Mouse (Mus musculus): ENCODE data around the gene Rnf144b. TPM values are rescaled to one million over a fixed set of nuclear protein-coding genes. Genes with fewer than 3 reads are reported as not detected.

Gene Rnf144b
- 1.6 and 2.4 TPM in 2 replicates for polyA plus RNA-seq (2012; rRNA removed)

- no peak for TF ChIP-seq POLR2A (IDR thresholded peaks at IDR 0.05; ENCODE audit: low read depth, low read length)
- TF ChIP-seq CTCF (IDR thresholded peaks at IDR 0.05; ENCODE audit: extremely low read depth, insufficient read length, insufficient replicate concordance, low read depth, low read length): no peak
- H3K36me3 ChIP-seq (ENCODE audit: control insufficient read depth, insufficient read depth, low read length): no peaks in the 10 kb centered on the region
- H3K27ac ChIP-seq (ENCODE audit: insufficient read depth, low read depth, low read length): no peak within 1 kb of the TSS
- peak within 1 kb of the TSS; percentile 54 for H3K4me3 ChIP-seq (ENCODE audit: low read depth, low read length)
- 2% methylated on average over 55 of the region's 55 CpGs for WGBS
- peaks cover 12% of the 10 kb centered on the region; the same call in 1 of the 2 replicates for H3K27me3 ChIP-seq (ENCODE audit: control insufficient read depth, insufficient read depth, low read length)
- peaks cover 7% of the 10 kb centered on the region for H3K4me1 ChIP-seq (ENCODE audit: control insufficient read depth, insufficient read depth, insufficient read length, low read length)
These were observed at the start of gene Rnf144b for GRCm38 (mm10) chr13:47122537-47123430. Gene Rnf144b (plus strand): TSS chr13:47122656.

DNA sequence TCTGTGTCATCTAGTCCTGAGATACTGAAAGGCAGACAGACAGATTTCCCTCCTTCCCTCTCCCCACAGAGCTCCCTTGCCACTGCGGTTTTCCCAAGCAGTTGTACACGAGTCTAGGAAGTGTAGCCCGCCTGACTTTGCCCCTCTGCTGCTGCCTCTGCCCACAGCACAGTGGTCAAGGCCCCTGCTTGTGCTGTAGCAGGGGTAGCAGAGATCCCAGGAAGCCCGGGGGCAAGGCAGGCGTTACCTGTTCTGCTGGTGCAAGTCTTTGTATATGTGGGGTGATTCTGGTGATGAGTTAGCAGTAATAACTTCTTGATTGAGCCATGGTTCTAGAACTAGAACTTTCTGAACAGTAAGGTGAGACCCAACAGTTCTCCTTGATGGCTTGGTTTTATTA, 46.3 kb upstream of the Rnf144b start:
- 86% methylated on average over 5 of the region's 5 CpGs for WGBS
- H3K36me3 ChIP-seq (ENCODE audit: control insufficient read depth, insufficient read depth, low read length): peaks cover 36% of the 10 kb centered on the region
- no peak overlapping the region for H3K27ac ChIP-seq (ENCODE audit: insufficient read depth, low read depth, low read length)
- no peak overlapping the region for H3K4me3 ChIP-seq (ENCODE audit: low read depth, low read length)
- H3K27me3 ChIP-seq (ENCODE audit: control insufficient read depth, insufficient read depth, low read length): no peaks in the 10 kb centered on the region
- TF ChIP-seq CTCF (IDR thresholded peaks at IDR 0.05; ENCODE audit: extremely low read depth, insufficient read length, insufficient replicate concordance, low read depth, low read length) (no peak), POLR2A (IDR thresholded peaks at IDR 0.05; ENCODE audit: low read depth, low read length) (no peak)
- no peaks in the 10 kb centered on the region for H3K4me1 ChIP-seq (ENCODE audit: control insufficient read depth, insufficient read depth, insufficient read length, low read length)

DNA sequence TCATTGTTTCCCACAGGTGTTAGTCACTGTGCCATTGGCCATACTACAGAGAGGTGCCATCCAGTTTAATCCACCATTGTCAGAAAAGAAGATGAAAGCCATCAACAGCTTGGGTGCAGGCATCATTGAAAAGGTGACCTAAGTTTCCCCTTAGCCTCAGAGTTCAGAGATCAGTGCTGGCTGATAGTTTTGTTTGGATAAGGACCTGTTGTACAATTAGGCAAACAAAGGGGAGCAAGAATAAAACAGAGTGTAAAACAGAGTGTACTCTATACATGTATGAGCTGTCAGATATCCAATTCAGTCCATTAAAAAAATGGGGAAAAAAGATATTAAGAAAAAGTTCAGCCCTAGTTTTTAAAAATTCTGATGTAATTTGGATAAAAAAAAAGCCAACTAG, 45.1 kb upstream of the Rnf144b start:
- peaks cover 28% of the 10 kb centered on the region for H3K36me3 ChIP-seq (ENCODE audit: control insufficient read depth, insufficient read depth, low read length)
- H3K4me3 ChIP-seq (ENCODE audit: low read depth, low read length): no peak overlapping the region
- TF ChIP-seq POLR2A (IDR thresholded peaks at IDR 0.05; ENCODE audit: low read depth, low read length) (no peak), CTCF (IDR thresholded peaks at IDR 0.05; ENCODE audit: extremely low read depth, insufficient read length, insufficient replicate concordance, low read depth, low read length) (no peak)
- H3K4me1 ChIP-seq (ENCODE audit: control insufficient read depth, insufficient read depth, insufficient read length, low read length): no peaks in the 10 kb centered on the region
- H3K27ac ChIP-seq (ENCODE audit: insufficient read depth, low read depth, low read length): no peak overlapping the region
- no peaks in the 10 kb centered on the region for H3K27me3 ChIP-seq (ENCODE audit: control insufficient read depth, insufficient read depth, low read length)

- H3K4me1 ChIP-seq (ENCODE audit: control insufficient read depth, insufficient read depth, insufficient read length, low read length): no peaks in the 10 kb centered on the region
- WGBS: 87% methylated on average over 5 of the region's 5 CpGs
- H3K27ac ChIP-seq (ENCODE audit: insufficient read depth, low read depth, low read length): no peak overlapping the region
- peaks cover 21% of the 10 kb centered on the region for H3K36me3 ChIP-seq (ENCODE audit: control insufficient read depth, insufficient read depth, low read length)
- no peaks in the 10 kb centered on the region for H3K27me3 ChIP-seq (ENCODE audit: control insufficient read depth, insufficient read depth, low read length)
- H3K4me3 ChIP-seq (ENCODE audit: low read depth, low read length): no peak overlapping the region
- TF ChIP-seq CTCF (IDR thresholded peaks at IDR 0.05; ENCODE audit: extremely low read depth, insufficient read length, insufficient replicate concordance, low read depth, low read length) (no peak), POLR2A (IDR thresholded peaks at IDR 0.05; ENCODE audit: low read depth, low read length) (no peak)
These were observed 43.7 kb upstream of the Rnf144b start for GRCm38 (mm10) chr13:47078799-47079198.

DNA sequence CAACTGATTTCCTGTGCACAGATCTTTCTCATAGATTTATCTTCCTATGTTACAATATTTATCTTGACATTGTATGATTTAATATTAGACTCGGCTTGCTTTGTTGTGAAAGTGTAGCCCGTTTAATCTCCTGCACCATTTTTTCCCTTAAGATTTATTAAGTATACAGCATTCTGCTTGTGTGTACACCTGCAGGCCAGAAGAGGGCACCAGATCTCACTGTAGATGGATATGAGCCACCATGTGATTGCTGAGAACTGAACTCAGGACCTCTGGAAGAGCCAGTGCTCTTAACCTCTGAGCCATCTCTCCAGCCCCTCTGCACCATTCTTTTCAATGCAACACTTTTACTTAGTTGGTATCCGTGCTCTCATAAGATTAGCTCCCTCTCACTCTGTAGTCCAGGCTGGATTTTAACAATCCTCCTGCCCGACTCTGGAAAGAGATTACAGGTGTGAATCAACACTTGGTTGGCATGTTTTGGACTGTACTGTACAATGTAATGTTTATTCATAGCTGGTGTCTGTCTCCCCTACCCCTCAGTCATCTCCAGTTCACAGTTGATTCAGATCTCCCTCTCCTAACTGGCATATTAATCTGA, 41.5 kb upstream of the Rnf144b start:
- no peak overlapping the region for H3K4me3 ChIP-seq (ENCODE audit: low read depth, low read length)
- no peaks in the 10 kb centered on the region for H3K27me3 ChIP-seq (ENCODE audit: control insufficient read depth, insufficient read depth, low read length)
- WGBS: 94% methylated on average over 4 of the region's 4 CpGs
- TF ChIP-seq CTCF (IDR thresholded peaks at IDR 0.05; ENCODE audit: extremely low read depth, insufficient read length, insufficient replicate concordance, low read depth, low read length): no peak
- TF ChIP-seq POLR2A (IDR thresholded peaks at IDR 0.05; ENCODE audit: low read depth, low read length): no peak
- H3K27ac ChIP-seq (ENCODE audit: insufficient read depth, low read depth, low read length): no peak overlapping the region
- no peaks in the 10 kb centered on the region for H3K4me1 ChIP-seq (ENCODE audit: control insufficient read depth, insufficient read depth, insufficient read length, low read length)
- H3K36me3 ChIP-seq (ENCODE audit: control insufficient read depth, insufficient read depth, low read length): peaks cover 23% of the 10 kb centered on the region

DNA sequence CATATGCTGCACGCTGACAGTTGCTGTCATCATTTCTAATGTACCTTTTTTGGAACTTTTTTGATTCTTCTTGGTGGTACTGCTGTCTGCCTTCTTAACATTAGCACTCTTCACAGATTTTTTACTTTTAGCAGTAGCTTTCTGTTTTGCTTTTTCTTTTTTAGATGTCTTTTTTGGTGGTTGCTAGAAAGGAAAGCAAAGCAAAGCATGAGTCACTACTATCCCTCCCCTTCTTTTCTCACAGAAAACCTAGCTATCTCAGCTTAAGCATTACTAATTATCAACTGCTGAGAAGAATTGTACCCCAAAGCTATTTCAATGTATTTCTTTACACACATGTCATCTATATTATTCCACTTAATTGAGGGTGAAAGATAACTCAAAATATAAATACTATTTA, 34.0 kb upstream of the Rnf144b start:
- Histone ChIP-seq H3K27me3 (ENCODE audit: control insufficient read depth, insufficient read depth, low read length) (no peaks in the 10 kb centered on the region), H3K36me3 (ENCODE audit: control insufficient read depth, insufficient read depth, low read length) (peaks cover 24% of the 10 kb centered on the region), H3K4me1 (ENCODE audit: control insufficient read depth, insufficient read depth, insufficient read length, low read length) (no peaks in the 10 kb centered on the region), H3K4me3 (ENCODE audit: low read depth, low read length) (no peak overlapping the region), H3K27ac (ENCODE audit: insufficient read depth, low read depth, low read length) (no peak overlapping the region)
- no peak for TF ChIP-seq POLR2A (IDR thresholded peaks at IDR 0.05; ENCODE audit: low read depth, low read length)
- WGBS: 96% methylated on average over 1 of the region's 1 CpGs

DNA sequence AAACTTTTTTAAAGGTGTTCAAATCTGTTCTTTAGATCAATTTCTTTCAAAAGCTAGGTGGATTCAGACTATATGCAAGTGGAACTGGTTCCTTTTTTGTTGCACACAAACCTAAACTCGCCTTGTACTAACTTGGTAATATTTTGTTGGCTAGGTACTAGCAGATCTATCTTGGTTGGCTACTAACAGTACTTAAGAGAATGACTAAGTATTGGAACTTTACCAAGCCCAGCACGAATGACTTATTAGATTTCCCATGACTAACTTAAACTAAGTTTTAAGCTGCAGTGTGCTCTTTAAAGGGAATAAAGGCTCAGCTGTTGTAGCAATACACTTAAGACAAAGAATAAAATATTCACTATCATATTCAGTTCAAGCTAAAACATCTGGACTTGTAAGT, 33.2 kb upstream of the Rnf144b start:
- WGBS: 58% methylated on average over 2 of the region's 2 CpGs
- Histone ChIP-seq H3K27me3 (ENCODE audit: control insufficient read depth, insufficient read depth, low read length) (no peaks in the 10 kb centered on the region), H3K4me3 (ENCODE audit: low read depth, low read length) (no peak overlapping the region), H3K27ac (ENCODE audit: insufficient read depth, low read depth, low read length) (no peak overlapping the region), H3K4me1 (ENCODE audit: control insufficient read depth, insufficient read depth, insufficient read length, low read length) (no peaks in the 10 kb centered on the region), H3K36me3 (ENCODE audit: control insufficient read depth, insufficient read depth, low read length) (peaks cover 22% of the 10 kb centered on the region)
- no peak for TF ChIP-seq POLR2A (IDR thresholded peaks at IDR 0.05; ENCODE audit: low read depth, low read length)
- no peak for TF ChIP-seq CTCF (IDR thresholded peaks at IDR 0.05; ENCODE audit: extremely low read depth, insufficient read length, insufficient replicate concordance, low read depth, low read length)
